Mouse (Mus musculus) brain, adult 10 weeks (tissue): ENCODE measurements around the gene Clptm1l. TPM values are rescaled to one million over a fixed set of nuclear protein-coding genes. Genes with fewer than 3 reads are reported as not detected.

Source experiments
- polyA plus RNA-seq: library from polyadenylated mRNA; stranded (reverse); fragments of 350-450 nt; fragmentation: Illumina TruSeq; extraction: RNeasy Lipid Tissue Mini Kit (QIAGEN cat#74804); gene quantifications from one replicate; pipeline ENCODE4 v1.2.3, GENCODE M21; 2015; ENCODE audit warnings: low read depth, low replicate concordance

Gene Clptm1l
- polyA plus RNA-seq: 122 TPM

DNA sequence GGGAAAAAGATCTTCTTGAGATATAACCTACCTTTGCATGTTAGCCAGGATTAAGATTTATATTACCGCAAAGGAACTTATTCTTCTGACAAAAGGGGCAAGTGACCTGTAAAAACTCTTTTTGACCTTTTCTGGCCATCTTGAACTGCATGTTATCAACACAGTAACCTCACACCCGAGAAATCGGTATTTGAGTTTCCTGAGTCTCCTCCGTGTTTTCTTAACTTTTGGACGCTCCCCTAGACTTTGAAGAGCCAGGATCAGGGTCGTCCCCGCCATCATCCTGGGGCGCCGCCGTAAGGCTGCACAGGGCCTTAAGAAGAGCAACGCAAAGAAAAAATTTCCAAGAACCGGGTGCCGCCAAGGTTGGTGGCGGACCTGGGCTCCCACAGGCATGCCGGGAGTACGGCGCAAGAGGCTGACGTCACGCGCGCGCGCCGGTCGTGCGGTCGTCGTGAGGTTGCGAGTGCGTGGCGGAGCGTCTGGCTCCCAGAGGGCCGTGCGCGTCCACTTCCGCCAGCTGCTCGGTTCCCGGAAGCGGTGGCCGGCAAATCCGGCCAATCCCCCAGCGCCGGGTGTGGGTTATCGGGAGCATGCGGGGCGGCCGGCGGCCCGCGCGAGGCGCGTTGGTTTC, at the start of gene Clptm1l:
Clptm1l (plus strand) TSS at position 485 of the 634 bp plus-strand sequence.

DNA sequence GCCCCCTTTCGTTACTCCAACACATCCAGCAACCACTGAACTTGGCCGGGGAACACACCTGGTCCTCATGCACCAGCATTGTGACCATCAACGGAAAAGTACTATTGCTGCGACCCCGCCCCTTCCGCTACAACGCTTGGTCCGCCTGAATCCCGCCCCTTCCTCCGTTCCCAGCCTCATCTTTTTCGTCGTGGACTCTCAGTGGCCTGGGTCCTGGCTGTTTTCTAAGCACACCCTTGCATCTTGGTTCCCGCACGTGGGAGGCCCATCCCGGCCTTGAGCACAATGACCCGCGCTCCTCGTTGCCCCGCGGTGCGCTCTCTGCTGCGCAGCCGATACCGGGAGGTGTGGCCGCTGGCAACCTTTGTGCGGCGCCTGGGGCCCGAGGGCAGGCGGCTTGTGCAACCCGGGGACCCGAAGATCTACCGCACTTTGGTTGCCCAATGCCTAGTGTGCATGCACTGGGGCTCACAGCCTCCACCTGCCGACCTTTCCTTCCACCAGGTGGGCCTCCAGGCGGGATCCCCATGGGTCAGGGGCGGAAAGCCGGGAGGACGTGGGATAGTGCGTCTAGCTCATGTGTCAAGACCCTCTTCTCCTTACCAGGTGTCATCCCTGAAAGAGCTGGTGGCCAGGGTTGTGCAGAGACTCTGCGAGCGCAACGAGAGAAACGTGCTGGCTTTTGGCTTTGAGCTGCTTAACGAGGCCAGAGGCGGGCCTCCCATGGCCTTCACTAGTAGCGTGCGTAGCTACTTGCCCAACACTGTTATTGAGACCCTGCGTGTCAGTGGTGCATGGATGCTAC, 23.1 kb downstream of the Clptm1l start, which contains the start of gene Tert:
Tert (plus strand) TSS at position 167 of the 805 bp plus-strand sequence.

Other genes starting within 250 kb of the Clptm1l start
- 28.2 TPM for gene Lpcat1, start 136.8 kb upstream of the Clptm1l start, polyA plus RNA-seq
- gene Slc6a3, start 67.3 kb upstream of the Clptm1l start, polyA plus RNA-seq: 7.3 TPM
- gene Tert, start 22.9 kb downstream of the Clptm1l start, polyA plus RNA-seq: 1.6 TPM
- gene Slc6a18, start 74.0 kb downstream of the Clptm1l start, polyA plus RNA-seq: not detected
- 0.45 TPM for gene Slc6a19, start 100.9 kb downstream of the Clptm1l start, polyA plus RNA-seq
- gene Slc12a7, start 129.1 kb downstream of the Clptm1l start, polyA plus RNA-seq: 2.1 TPM
- 2.8 TPM for gene Nkd2, start 243.6 kb downstream of the Clptm1l start, polyA plus RNA-seq